Mouse (Mus musculus): Measurements from ENCODE around the gene Kcnab1.
A peak's percentile ranks its signal among the peaks of the same experiment; 100 is the strongest.

Kcnab1 gene

GRCm38 (mm10) chr3:65204356-65205075, 95.3 kb downstream of the Kcnab1 start:
- DNase-seq (ENCODE audit: low spot score): no peak

GRCm38 (mm10) chr3:65205539-65206020, 96.4 kb downstream of the Kcnab1 start:
- DNase-seq (ENCODE audit: low spot score): no peak

GRCm38 (mm10) chr3:65213725-65214124, 104.5 kb downstream of the Kcnab1 start:
- no peak for DNase-seq (ENCODE audit: low spot score)

- no peak for DNase-seq (ENCODE audit: low spot score)
Measured at GRCm38 (mm10) chr3:65214635-65215034, 105.5 kb downstream of the Kcnab1 start.

- no peak for DNase-seq (ENCODE audit: low spot score)
Measured at GRCm38 (mm10) chr3:65217673-65218579, 108.7 kb downstream of the Kcnab1 start.

GRCm38 (mm10) chr3:65220287-65220686, 111.1 kb downstream of the Kcnab1 start:
- no peak for DNase-seq (ENCODE audit: low spot score)

GRCm38 (mm10) chr3:65223635-65224034, 114.5 kb downstream of the Kcnab1 start:
- no peak for DNase-seq (ENCODE audit: low spot score)

GRCm38 (mm10) chr3:65230978-65231377, 121.8 kb downstream of the Kcnab1 start:
- no peak for DNase-seq (ENCODE audit: low spot score)

GRCm38 (mm10) chr3:65231419-65232090, 122.4 kb downstream of the Kcnab1 start:
- no peak for DNase-seq (ENCODE audit: low spot score)

- DNase-seq (ENCODE audit: low spot score): no peak
Measured at GRCm38 (mm10) chr3:65249023-65249422, 139.8 kb downstream of the Kcnab1 start.

GRCm38 (mm10) chr3:65260521-65260920, 151.3 kb downstream of the Kcnab1 start:
- DNase-seq (ENCODE audit: low spot score): no peak

GRCm38 (mm10) chr3:65262506-65263422, 153.6 kb downstream of the Kcnab1 start:
- no peak for DNase-seq (ENCODE audit: low spot score)

- no peak for DNase-seq (ENCODE audit: low spot score)
Measured at GRCm38 (mm10) chr3:65273317-65273716, 164.1 kb downstream of the Kcnab1 start.

- DNase-seq (ENCODE audit: low spot score): no peak
Measured at GRCm38 (mm10) chr3:65277777-65278176, 168.6 kb downstream of the Kcnab1 start.

- no peak for DNase-seq (ENCODE audit: low spot score)
Measured at GRCm38 (mm10) chr3:65283366-65283765, 174.2 kb downstream of the Kcnab1 start.

- DNase-seq (ENCODE audit: low spot score): no peak
Measured at GRCm38 (mm10) chr3:65288994-65289393, 179.8 kb downstream of the Kcnab1 start.

- peak; percentile 10 for DNase-seq (ENCODE audit: low spot score)
Measured at GRCm38 (mm10) chr3:65296996-65297395, 187.8 kb downstream of the Kcnab1 start.

- no peak for DNase-seq (ENCODE audit: low spot score)
Measured at GRCm38 (mm10) chr3:65299205-65299604, 190.0 kb downstream of the Kcnab1 start.

GRCm38 (mm10) chr3:65301531-65301930, 192.3 kb downstream of the Kcnab1 start:
- no peak for DNase-seq (ENCODE audit: low spot score)

GRCm38 (mm10) chr3:65302559-65302958, 193.4 kb downstream of the Kcnab1 start:
- DNase-seq (ENCODE audit: low spot score): no peak

GRCm38 (mm10) chr3:65315837-65316236, 206.7 kb downstream of the Kcnab1 start:
- no peak for DNase-seq (ENCODE audit: low spot score)
